Mouse (Mus musculus) intestine, embryonic 16.5 days (tissue): ENCODE data around the gene Fxyd7. TPM values are rescaled to one million over a fixed set of nuclear protein-coding genes. Genes with fewer than 3 reads are reported as not detected.

Experiments
- ATAC-seq: fragments of 200-750 bp; cut with Nextera tagmentation; 2 replicates; pipeline ENCODE4 v1.8.0; 2017; ENCODE audit warnings: moderate TSS enrichment, moderate library complexity
- H3K27ac ChIP-seq: fragments of 300-500 bp; sonication (generic); 2 replicates; pipeline ENCODE4 v1.5.1; 2014; ENCODE audit warnings: mild to moderate bottlenecking, low read length
- H3K27me3 ChIP-seq: fragments of 300-500 bp; sonication (generic); replicated peaks from 2 replicates; pipeline ENCODE4 v1.6.1; 2014; ENCODE audit warnings: low read length, control low read depth, mixed read lengths; ENCODE audit not compliant: control insufficient read depth, insufficient read depth
- H3K36me3 ChIP-seq: fragments of 300-500 bp; sonication (generic); 2 replicates; pipeline ENCODE4 v1.6.1; 2014; ENCODE audit warnings: low read length, control low read depth; ENCODE audit not compliant: control insufficient read depth, insufficient read depth
- H3K4me1 ChIP-seq: fragments of 300-500 bp; sonication (generic); 2 replicates; pipeline ENCODE4 v1.6.1; 2014; ENCODE audit warnings: low read length, control low read depth, mixed read lengths; ENCODE audit not compliant: control insufficient read depth, insufficient read depth
- H3K4me2 ChIP-seq: fragments of 300-500 bp; sonication (generic); 2 replicates; pipeline ENCODE4 v1.6.1; 2014; ENCODE audit warnings: low read depth, low read length, control low read depth
- H3K4me3 ChIP-seq: fragments of 300-500 bp; sonication (generic); 2 replicates; pipeline ENCODE4 v1.5.1; 2014; ENCODE audit warnings: mild to moderate bottlenecking, low read length
- H3K9ac ChIP-seq: fragments of 300-500 bp; sonication (generic); 2 replicates; pipeline ENCODE4 v1.6.1; 2014; ENCODE audit warnings: low read depth, low read length
- H3K9me3 ChIP-seq: fragments of 300-500 bp; sonication (generic); 2 replicates; pipeline ENCODE4 v1.6.1; 2016; ENCODE audit warnings: low read length, control low read depth; ENCODE audit not compliant: control insufficient read depth
- WGBS: fragments of 180-500 bp; shearing (Covaris S2); extraction: QIAGEN DNeasy Blood & Tissue Kit; methylation state at CpG from one replicate; pipeline ENCODE4 v1.1.7; 2014; 5-methylcytosine and 5-hydroxymethylcytosine counted together
- polyA plus RNA-seq: library from polyadenylated mRNA; unstranded; fragments of >200 nt; fragmentation: Nextera tagmentation; extraction: Ambion mirVana; gene quantifications from 2 replicates; pipeline ENCODE4 v1.2.1, GENCODE M21; 2015

The Fxyd7 gene
- polyA plus RNA-seq, 1 experiment from 2014 or later, result 22.0 TPM

DNA sequence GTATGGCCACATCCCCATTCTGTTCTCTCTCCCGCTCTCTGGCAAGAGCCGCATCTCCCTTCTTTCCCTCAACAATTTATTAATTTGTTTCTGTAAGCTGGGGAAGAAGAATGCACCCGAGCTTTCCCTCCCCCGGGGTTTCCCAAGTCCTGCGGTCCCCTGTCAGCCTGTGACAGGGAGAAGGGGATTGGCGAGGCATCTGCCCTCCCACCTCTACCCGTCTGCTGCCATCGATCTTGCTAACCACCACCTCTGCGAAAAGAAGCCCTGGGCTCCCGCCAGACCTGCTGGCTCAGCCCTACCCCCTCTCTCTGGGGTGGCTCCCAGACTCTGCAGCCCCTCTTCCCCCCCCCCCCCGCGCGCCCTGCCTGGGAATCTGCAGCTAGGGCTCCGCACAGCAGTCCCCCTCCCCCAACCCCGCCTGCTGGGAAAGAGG lies 1.4 kb downstream of the Fxyd7 start:
- Histone ChIP-seq H3K27me3 (peaks cover 48% of the 10 kb centered on the region), H3K4me3 (peak overlapping the region; percentile 13), H3K4me1 (peaks cover 39% of the 10 kb centered on the region), H3K36me3 (no peaks in the 10 kb centered on the region), H3K9ac (0 out of 2 replicates have a peak overlapping the region, but pooled peaks have one; percentile 11), H3K9me3 (no peaks in the 10 kb centered on the region), H3K4me2 (peak overlapping the region; percentile 34), H3K27ac (no peak overlapping the region)
- ATAC-seq, result no peak
- WGBS, result 2% methylated on average over 11 of the region's 15 CpGs

DNA sequence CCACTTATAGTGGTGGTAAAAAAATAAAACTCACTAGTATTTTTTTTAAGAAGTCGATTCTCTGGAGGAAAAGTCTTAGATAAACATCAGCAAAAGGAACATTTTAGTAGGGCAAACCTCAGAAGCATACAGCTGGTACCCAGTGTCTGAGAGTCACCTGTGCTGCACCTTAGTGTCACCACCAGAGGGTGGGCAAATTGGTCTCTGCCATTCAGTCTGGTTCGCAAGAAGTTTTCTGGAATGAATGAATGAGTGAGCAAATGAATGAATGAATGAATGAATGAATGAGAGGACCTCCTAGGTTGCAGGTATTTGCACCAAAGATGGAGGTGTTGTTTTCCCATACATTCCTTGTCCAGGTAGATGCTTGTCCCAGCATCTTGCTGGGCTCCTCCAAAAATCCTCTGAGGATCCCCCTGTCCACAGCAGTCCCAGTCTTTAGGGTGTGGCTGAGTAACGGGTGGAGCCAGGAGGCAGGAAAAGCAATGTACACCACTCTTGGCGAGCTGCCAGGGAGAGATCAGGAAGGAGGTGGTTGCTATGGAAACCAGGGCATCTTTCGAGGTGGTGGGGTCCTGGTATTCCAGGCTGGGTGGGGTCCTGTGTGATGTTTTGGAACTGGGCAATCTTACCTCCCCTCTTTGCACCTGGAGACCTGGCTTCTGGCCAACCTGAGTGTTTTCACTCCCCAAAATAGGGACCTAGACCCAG lies 2.0 kb downstream of the Fxyd7 start:
- Histone ChIP-seq H3K27me3 (peaks cover 52% of the 10 kb centered on the region), H3K27ac (no peak overlapping the region), H3K4me2 (no peak overlapping the region), H3K4me1 (peaks cover 33% of the 10 kb centered on the region), H3K4me3 (no peak overlapping the region), H3K9me3 (no peaks in the 10 kb centered on the region), H3K9ac (no peak overlapping the region), H3K36me3 (no peaks in the 10 kb centered on the region)
- 17% methylated on average over 5 of the region's 5 CpGs for WGBS
- ATAC-seq, result no peak

DNA sequence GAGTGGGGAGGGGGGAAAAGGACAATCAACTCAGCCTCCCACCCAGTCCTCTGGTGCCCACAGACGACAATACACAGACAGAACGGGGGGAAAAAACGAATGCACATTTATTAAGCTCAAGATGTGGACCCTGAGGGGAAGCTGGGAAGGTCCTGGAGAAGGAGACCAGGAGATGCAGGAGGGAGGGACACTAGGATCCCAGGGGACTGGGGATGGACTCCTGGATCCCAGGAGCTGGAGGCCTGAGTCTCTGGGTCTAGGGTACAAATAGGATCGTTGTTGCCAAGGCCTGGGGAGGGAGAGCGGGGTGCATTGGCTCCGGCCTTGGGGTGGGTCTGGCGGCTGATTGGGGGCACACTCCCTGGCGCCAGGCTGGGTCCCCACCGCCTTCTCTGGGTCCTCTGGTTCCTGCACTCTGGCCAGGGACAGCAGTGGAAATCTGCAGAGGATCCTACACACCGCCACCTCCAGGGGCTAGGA lies 8.8 kb downstream of the Fxyd7 start, which contains the start of gene Fxyd5:
Gene Fxyd5, minus strand, starts transcription at position 51 of the 480 bp plus-strand sequence.
- Histone ChIP-seq H3K9me3 (no peaks in the 10 kb centered on the region), H3K4me1 (peaks cover 8% of the 10 kb centered on the region; the same call in 1 of the 2 replicates), H3K4me3 (peak within 1 kb of the TSS; percentile 42), H3K27ac (no peak within 1 kb of the TSS), H3K9ac (peak within 1 kb of the TSS; percentile 58), H3K27me3 (peaks cover 13% of the 10 kb centered on the region; the same call in 1 of the 2 replicates), H3K36me3 (no peaks in the 10 kb centered on the region), H3K4me2 (peak within 1 kb of the TSS; percentile 53)
- WGBS, result 47% methylated on average over 10 of the region's 10 CpGs
- ATAC-seq, result no peak

DNA sequence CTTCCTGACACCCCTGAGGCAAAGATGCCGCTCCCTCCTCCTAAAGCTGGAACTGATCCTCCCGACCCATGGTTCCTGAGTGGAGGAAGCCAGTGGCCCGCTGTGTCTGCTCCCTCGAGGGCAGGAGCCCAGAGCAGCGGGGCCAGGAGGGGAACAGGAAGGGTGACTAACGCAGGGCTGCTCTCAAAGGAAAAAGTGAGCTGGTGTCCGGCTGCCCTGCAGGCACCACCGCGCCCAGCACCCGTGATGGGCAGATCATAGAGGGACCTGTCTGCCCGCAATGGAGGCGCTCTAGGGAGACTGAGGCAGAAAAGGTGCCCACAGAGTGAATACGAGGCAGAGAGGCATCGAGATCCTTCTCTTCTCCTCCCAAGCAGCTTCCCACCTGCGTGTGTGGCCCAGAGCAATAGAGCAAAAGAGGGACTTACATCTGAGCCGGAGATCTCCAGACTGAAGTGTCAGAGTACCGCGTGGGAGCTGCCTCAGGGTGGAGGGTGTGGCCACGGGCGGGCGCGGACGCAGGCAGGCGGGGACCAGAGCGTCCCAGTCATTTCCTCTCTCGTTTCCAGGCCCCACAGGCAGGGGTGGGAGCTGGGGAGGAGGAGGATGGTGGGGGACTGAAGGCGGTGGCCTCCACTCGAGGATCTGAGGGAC lies 9.5 kb downstream of the Fxyd7 start:
- ATAC-seq, result peak; percentile 80
- Histone ChIP-seq H3K4me2 (peak overlapping the region; percentile 53), H3K4me3 (peak overlapping the region; percentile 42), H3K27ac (no peak overlapping the region), H3K9ac (peak overlapping the region; percentile 58), H3K27me3 (peaks cover 13% of the 10 kb centered on the region; the same call in 1 of the 2 replicates), H3K9me3 (no peaks in the 10 kb centered on the region), H3K4me1 (peaks cover 8% of the 10 kb centered on the region; the same call in 1 of the 2 replicates), H3K36me3 (no peaks in the 10 kb centered on the region)
- WGBS, result 3% methylated on average over 28 of the region's 28 CpGs

DNA sequence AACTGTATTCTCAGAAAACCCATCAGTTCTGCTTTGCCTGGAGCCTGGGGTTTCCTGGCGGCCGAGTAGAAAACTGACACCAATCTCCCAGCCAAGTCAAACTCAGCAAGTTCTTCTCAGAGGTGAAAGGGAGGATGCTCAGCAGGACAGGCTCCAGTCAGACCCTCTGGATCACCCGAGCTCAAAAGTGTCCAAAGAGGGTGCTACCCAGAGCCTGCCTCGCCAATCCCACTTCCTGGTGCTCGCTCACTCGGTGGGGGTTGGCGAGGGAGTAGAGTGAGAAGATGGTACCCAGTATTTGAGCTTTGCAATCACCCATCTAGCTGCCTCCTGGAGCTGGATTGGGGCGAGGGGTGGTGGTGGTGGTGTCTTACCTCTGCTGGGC lies 10.3 kb downstream of the Fxyd7 start:
- 44% methylated on average over 8 of the region's 8 CpGs for WGBS
- H3K36me3 ChIP-seq, result no peaks in the 10 kb centered on the region
- H3K27me3 ChIP-seq, result peaks cover 13% of the 10 kb centered on the region; the same call in 1 of the 2 replicates
- H3K4me2 ChIP-seq, result peak overlapping the region; percentile 53; the same call in 1 of the 2 replicates
- H3K9ac ChIP-seq, result peak overlapping the region; percentile 58; the same call in 1 of the 2 replicates
- H3K4me1 ChIP-seq, result peaks cover 8% of the 10 kb centered on the region; the same call in 1 of the 2 replicates
- H3K9me3 ChIP-seq, result no peaks in the 10 kb centered on the region
- H3K27ac ChIP-seq, result no peak overlapping the region
- no peak for ATAC-seq
- peak overlapping the region; percentile 42 for H3K4me3 ChIP-seq

DNA sequence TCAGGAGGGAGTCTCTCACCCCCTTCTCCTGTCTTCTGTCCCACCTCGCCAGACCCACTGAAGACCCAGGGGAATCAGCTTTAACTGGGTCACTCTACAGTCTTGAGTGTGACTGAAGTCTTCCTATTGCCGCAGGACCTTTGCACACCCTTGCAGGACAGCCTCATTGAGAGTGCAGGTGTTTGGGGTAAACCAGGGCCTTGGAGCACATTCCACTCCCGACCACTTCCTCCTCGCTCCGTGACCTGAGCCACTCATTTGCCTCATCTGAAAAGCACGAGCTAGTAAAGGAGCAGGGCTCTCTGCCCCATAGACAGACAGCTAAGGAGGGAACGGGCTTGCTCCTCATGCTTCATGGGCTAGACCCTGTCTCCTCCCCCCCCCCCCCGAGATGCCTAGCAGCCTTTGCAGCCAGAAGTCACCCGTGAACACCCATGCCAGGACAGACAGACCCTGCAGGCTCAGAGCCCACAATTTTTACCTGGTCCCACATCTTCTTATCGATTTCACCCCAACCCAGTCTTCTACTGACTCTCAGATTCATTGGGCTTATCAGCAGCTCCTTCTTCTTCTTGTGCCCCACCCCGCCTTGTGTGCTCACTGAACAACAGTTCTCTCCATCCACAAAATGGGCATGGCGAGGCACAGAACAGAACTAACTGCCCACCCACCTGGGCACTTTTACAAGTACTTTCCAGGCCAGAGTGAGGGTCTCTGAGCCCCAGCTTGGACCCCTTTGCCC lies 10.8 kb downstream of the Fxyd7 start:
- ATAC-seq, result no peak
- Histone ChIP-seq H3K9me3 (no peaks in the 10 kb centered on the region), H3K27me3 (peaks cover 13% of the 10 kb centered on the region; the same call in 1 of the 2 replicates), H3K27ac (no peak overlapping the region), H3K36me3 (no peaks in the 10 kb centered on the region), H3K4me2 (no peak overlapping the region), H3K4me3 (no peak overlapping the region), H3K9ac (no peak overlapping the region), H3K4me1 (peaks cover 8% of the 10 kb centered on the region; the same call in 1 of the 2 replicates)
- WGBS, result 78% methylated on average over 11 of the region's 12 CpGs

DNA sequence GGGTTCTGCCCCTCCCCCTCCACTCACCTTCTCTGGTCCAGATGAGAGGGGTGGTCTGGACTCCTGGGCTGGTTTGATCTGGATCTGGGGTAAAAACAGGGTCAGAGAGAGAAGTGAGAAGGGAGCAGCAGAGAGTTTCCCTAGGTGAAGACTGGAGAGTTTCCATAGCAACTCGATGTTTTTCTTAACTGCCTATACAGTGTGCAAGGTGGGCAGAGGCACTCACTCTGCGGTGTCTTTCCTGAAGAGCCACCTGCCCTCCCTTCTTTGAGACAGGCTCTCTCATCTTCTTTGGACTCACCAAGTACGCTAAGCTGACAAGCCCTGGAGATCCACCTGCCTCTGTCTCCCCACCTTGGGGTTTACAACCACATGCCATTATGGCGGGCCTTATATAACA lies 12.3 kb downstream of the Fxyd7 start:
- Histone ChIP-seq H3K27ac (no peak overlapping the region), H3K4me1 (peaks cover 8% of the 10 kb centered on the region; the same call in 1 of the 2 replicates), H3K4me2 (no peak overlapping the region), H3K9ac (no peak overlapping the region), H3K36me3 (no peaks in the 10 kb centered on the region), H3K27me3 (peaks cover 10% of the 10 kb centered on the region; the same call in 1 of the 2 replicates), H3K4me3 (no peak overlapping the region), H3K9me3 (no peaks in the 10 kb centered on the region)
- WGBS, result 91% methylated on average over 4 of the region's 4 CpGs
- no peak for ATAC-seq

DNA sequence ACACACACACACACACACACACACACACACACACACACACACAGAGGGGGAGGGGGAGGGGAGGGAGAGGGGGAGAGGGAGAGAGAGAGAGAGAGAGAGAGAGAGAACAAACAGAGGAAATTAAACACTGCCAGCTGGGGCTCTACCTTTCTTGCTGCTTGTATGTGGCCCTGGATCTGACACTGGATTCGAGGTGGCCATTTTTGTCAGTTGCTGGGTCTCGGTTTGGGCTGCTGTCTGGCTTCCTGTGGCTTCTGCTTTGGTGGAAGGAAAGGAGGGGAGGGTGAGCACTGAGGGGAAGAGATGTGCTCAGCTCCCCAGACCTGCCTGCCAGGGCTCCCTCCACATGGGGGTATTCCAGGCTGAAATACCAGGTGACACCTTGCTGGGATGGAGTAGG lies 13.6 kb downstream of the Fxyd7 start:
- Histone ChIP-seq H3K27ac (no peak overlapping the region), H3K4me3 (no peak overlapping the region), H3K4me2 (no peak overlapping the region), H3K9me3 (no peaks in the 10 kb centered on the region), H3K36me3 (no peaks in the 10 kb centered on the region), H3K9ac (no peak overlapping the region), H3K27me3 (peaks cover 10% of the 10 kb centered on the region; the same call in 1 of the 2 replicates), H3K4me1 (peaks cover 8% of the 10 kb centered on the region; the same call in 1 of the 2 replicates)
- WGBS, result 84% methylated on average over 2 of the region's 2 CpGs
- no peak for ATAC-seq

DNA sequence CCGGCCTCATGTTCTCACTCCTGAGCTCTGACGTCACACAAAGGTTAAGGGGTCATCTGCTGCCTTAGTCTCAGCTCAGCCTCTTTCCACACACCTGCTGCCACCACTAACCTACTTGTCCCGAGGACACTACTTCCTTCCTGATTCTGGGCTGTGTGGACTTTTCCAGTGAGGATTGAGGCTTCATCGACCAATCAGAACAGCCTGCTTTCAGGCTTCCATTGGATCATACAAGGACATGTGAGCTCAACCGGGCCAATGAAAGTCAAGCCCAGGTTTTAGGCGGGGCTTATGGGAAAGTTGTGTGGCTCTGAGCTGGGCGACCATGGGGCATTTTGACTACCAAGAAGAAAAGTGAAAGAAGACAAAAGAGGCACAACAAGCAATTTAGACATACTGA lies 14.3 kb downstream of the Fxyd7 start:
- Histone ChIP-seq H3K4me3 (no peak overlapping the region), H3K27ac (no peak overlapping the region), H3K27me3 (peaks cover 8% of the 10 kb centered on the region; the same call in 1 of the 2 replicates), H3K36me3 (no peaks in the 10 kb centered on the region), H3K4me2 (no peak overlapping the region), H3K9ac (no peak overlapping the region), H3K9me3 (no peaks in the 10 kb centered on the region), H3K4me1 (peaks cover 1% of the 10 kb centered on the region; the same call in 1 of the 2 replicates)
- ATAC-seq, result no peak
- WGBS, result 79% methylated on average over 7 of the region's 7 CpGs
